Mouse (Mus musculus) adrenal gland, postnatal 36 days (tissue): Measurements from ENCODE around the gene Mmp8. TPM values are rescaled to one million over a fixed set of nuclear protein-coding genes. Genes with fewer than 3 reads are reported as not detected.

Source experiments
- DNase-seq, 2 experiments: peaks; one replicate each; pipeline ENCODE4 v3.0.0; 2021; ENCODE audit warnings: mixed read lengths in 1 of 2
- total RNA-seq, 2 experiments: library from RNA; stranded (reverse); gene quantifications; 2 replicates each; pipeline ENCODE4 v1.2.3; 2021

Gene Mmp8
- total RNA-seq, 2 experiments from 2014 or later: 0.17 to 0.20 TPM

GRCm38 (mm10) chr9:7594816-7595540 is 36.7 kb downstream of the Mmp8 start:
- peak; percentile 78 to 87 for DNase-seq

- peak; percentile 68 to 70 for DNase-seq
Observed at GRCm38 (mm10) chr9:7602982-7603742, 44.9 kb downstream of the Mmp8 start.

DNA sequence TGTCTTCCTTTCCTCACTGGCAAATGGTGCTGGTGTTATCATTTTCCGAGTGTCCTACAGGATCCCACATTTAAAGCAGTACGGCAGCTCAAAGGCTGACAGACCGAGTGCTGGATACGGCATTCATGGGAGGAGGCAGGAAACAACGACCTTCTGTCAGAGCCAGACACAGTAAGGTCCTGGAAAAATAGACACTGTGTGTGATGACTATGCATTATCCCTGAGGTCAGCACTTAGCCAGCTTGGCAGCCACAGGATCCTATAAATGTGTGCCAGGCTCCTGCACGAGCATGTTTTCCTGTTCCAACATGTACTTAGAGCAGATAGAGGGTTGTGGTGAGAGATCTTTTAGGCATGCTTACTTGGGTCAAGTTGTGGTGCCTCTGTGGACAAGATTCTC is 45.7 kb downstream of the Mmp8 start:
- no peak for DNase-seq

DNA sequence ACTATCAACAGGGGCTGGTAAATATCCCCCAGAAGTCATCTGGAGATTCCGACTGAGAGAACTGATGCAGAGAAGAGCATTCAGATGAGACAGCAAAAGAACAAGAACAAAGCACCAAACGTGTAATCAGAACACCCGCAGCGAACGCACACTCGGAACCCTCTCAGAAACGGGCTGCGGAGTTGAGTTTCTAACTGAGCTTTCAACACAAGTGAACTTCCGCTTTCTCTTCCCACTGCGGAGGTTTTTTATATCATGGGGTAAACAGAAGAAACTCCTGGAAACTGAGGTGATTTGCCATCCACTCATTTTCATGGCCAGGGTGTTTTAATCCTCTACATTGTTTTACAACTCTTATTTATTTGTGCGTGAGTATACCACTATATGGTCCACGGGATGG is 47.4 kb downstream of the Mmp8 start:
- DNase-seq: no peak

Other genes starting within 250 kb of the Mmp8 start
- 1 to 10 TPM; 3.2 to 5.0 TPM for gene Mmp12, start 214.1 kb upstream of the Mmp8 start, total RNA-seq
- gene Mmp1b, start 170.4 kb upstream of the Mmp8 start, total RNA-seq: not detected
- gene Mmp3, start 112.6 kb upstream of the Mmp8 start, total RNA-seq: under 1 TPM in 1 of 2 experiments, not detected in 1; 0.23 TPM
- gene Mmp10, start 56.1 kb upstream of the Mmp8 start, total RNA-seq: not detected
- gene Mmp27, start 12.9 kb downstream of the Mmp8 start, total RNA-seq: 1 to 10 TPM in 1 of 2 experiments, under 1 TPM in 1; 0.73 to 7.5 TPM
- gene Mmp20, start 69.8 kb downstream of the Mmp8 start, total RNA-seq: not detected
- not detected for gene Mmp7, start 133.6 kb downstream of the Mmp8 start, total RNA-seq
- gene Tmem123, start 205.6 kb downstream of the Mmp8 start, total RNA-seq: 100 to 1,000 TPM; 201 to 219 TPM